Mouse (Mus musculus) stomach, embryonic 15.5 days (tissue): Measurements from ENCODE around the gene Slc8a3. TPM values are rescaled to one million over a fixed set of nuclear protein-coding genes. Genes with fewer than 3 reads are reported as not detected.

ENCODE experiments used
- ATAC-seq: fragments of 200-750 bp; cut with Nextera tagmentation; 2 replicates; pipeline ENCODE4 v1.8.0; 2017; ENCODE audit warnings: low read depth, moderate number of reproducible peaks, moderate TSS enrichment; ENCODE audit not compliant: insufficient read depth, low FRiP score
- H3K27ac ChIP-seq: fragments of 300-500 bp; sonication (generic); 2 replicates; pipeline ENCODE4 v1.5.1; 2015; ENCODE audit warnings: mild to moderate bottlenecking, inconsistent platforms
- H3K27me3 ChIP-seq: fragments of 300-500 bp; sonication (generic); replicated peaks from 2 replicates; pipeline ENCODE4 v1.6.1; 2015; ENCODE audit warnings: inconsistent platforms
- H3K36me3 ChIP-seq: fragments of 300-500 bp; sonication (generic); 2 replicates; pipeline ENCODE4 v1.6.1; 2015; ENCODE audit warnings: inconsistent platforms
- H3K4me1 ChIP-seq: fragments of 300-500 bp; sonication (generic); 2 replicates; pipeline ENCODE4 v1.6.1; 2015; ENCODE audit warnings: inconsistent platforms
- H3K4me2 ChIP-seq: fragments of 300-500 bp; sonication (generic); 2 replicates; pipeline ENCODE4 v1.6.1; 2015; ENCODE audit warnings: mild to moderate bottlenecking, inconsistent platforms
- H3K4me3 ChIP-seq: fragments of 300-500 bp; sonication (generic); replicated peaks from 2 replicates; pipeline ENCODE4 v1.5.1; 2015; ENCODE audit warnings: inconsistent platforms
- H3K9ac ChIP-seq: fragments of 300-500 bp; sonication (generic); 2 replicates; pipeline ENCODE4 v1.6.1; 2015; ENCODE audit warnings: inconsistent platforms
- H3K9me3 ChIP-seq: fragments of 300-500 bp; sonication (generic); 2 replicates; pipeline ENCODE4 v1.6.1; 2016; ENCODE audit warnings: inconsistent platforms
- WGBS: fragments of 180-500 bp; shearing (Covaris S2); methylation state at CpG from one replicate; pipeline ENCODE4 v1.1.7; 2015; 5-methylcytosine and 5-hydroxymethylcytosine counted together
- microRNA-seq: library from miRNA; unstranded; fragments of <30 nt; microRNA quantifications from one replicate; pipeline ENCODE4, GENCODE M21; 2016
- polyA plus RNA-seq: library from polyadenylated mRNA; unstranded; fragments of >200 nt; fragmentation: Nextera tagmentation; extraction: Ambion mirVana; gene quantifications from 2 replicates; pipeline ENCODE4 v1.2.1, GENCODE M21; 2015

Slc8a3 gene
- polyA plus RNA-seq, 1 experiment from 2014 or later, result 0.63 TPM

- WGBS, result 52% methylated on average over 8 of the region's 8 CpGs
- Histone ChIP-seq H3K4me3 (no peak overlapping the region), H3K9me3 (no peaks in the 10 kb centered on the region), H3K4me1 (no peaks in the 10 kb centered on the region), H3K36me3 (no peaks in the 10 kb centered on the region), H3K27ac (no peak overlapping the region), H3K9ac (no peak overlapping the region), H3K4me2 (no peak overlapping the region), H3K27me3 (no peaks in the 10 kb centered on the region)
- ATAC-seq, result no peak
These were observed 176.1 kb downstream of the Slc8a3 start for GRCm38 (mm10) chr12:81156841-81157240.

GRCm38 (mm10) chr12:81155675-81156074 lies 177.3 kb downstream of the Slc8a3 start:
- no peaks in the 10 kb centered on the region for H3K27me3 ChIP-seq
- H3K36me3 ChIP-seq, result no peaks in the 10 kb centered on the region
- H3K4me2 ChIP-seq, result no peak overlapping the region
- H3K9me3 ChIP-seq, result no peaks in the 10 kb centered on the region
- H3K4me1 ChIP-seq, result no peaks in the 10 kb centered on the region
- no peak overlapping the region for H3K4me3 ChIP-seq
- H3K27ac ChIP-seq, result no peak overlapping the region
- ATAC-seq, result no peak
- 72% methylated on average over 6 of the region's 6 CpGs for WGBS
- no peak overlapping the region for H3K9ac ChIP-seq

GRCm38 (mm10) chr12:81152082-81152481 lies 180.9 kb downstream of the Slc8a3 start:
- Histone ChIP-seq H3K9me3 (no peaks in the 10 kb centered on the region), H3K9ac (no peak overlapping the region), H3K4me2 (no peak overlapping the region), H3K36me3 (no peaks in the 10 kb centered on the region), H3K4me1 (no peaks in the 10 kb centered on the region), H3K4me3 (no peak overlapping the region), H3K27ac (no peak overlapping the region), H3K27me3 (no peaks in the 10 kb centered on the region)
- WGBS, result 43% methylated on average over 2 of the region's 2 CpGs
- ATAC-seq, result no peak

GRCm38 (mm10) chr12:81150917-81151316 lies 182.1 kb downstream of the Slc8a3 start:
- Histone ChIP-seq H3K36me3 (no peaks in the 10 kb centered on the region), H3K9ac (no peak overlapping the region), H3K27me3 (no peaks in the 10 kb centered on the region), H3K4me2 (no peak overlapping the region), H3K4me1 (no peaks in the 10 kb centered on the region), H3K9me3 (no peaks in the 10 kb centered on the region), H3K4me3 (no peak overlapping the region), H3K27ac (no peak overlapping the region)
- WGBS, result 83% methylated on average over 5 of the region's 5 CpGs
- no peak for ATAC-seq

- H3K36me3 ChIP-seq, result no peaks in the 10 kb centered on the region
- no peak overlapping the region for H3K27ac ChIP-seq
- H3K27me3 ChIP-seq, result no peaks in the 10 kb centered on the region
- no peak overlapping the region for H3K4me2 ChIP-seq
- no peaks in the 10 kb centered on the region for H3K4me1 ChIP-seq
- no peak for ATAC-seq
- no peaks in the 10 kb centered on the region for H3K9me3 ChIP-seq
- WGBS, result 95% methylated on average over 6 of the region's 6 CpGs
- H3K4me3 ChIP-seq, result no peak overlapping the region
- H3K9ac ChIP-seq, result no peak overlapping the region
These were observed 185.0 kb downstream of the Slc8a3 start for GRCm38 (mm10) chr12:81147956-81148355.

Small RNA genes within 50 kb of the gene (microRNA-seq; reads per million reads assigned to microRNA genes)
- 1.2 reads per million for gene Mir3067

Other genes with a start within 250 kb of the Slc8a3 start
- 0.09 and 0.27 TPM in 2 replicates for gene Gm4787, start 46.3 kb upstream of the Slc8a3 start, polyA plus RNA-seq
- gene Adam4, start 88.8 kb upstream of the Slc8a3 start, polyA plus RNA-seq, result 0.65 and 0.67 TPM in 2 replicates
- gene Cox16, start 151.9 kb upstream of the Slc8a3 start, polyA plus RNA-seq, result 150 and 155 TPM in 2 replicates
- gene Gm20498, start 199.7 kb upstream of the Slc8a3 start, polyA plus RNA-seq, result 25.9 and 26.3 TPM in 2 replicates
- 40.3 and 43.6 TPM in 2 replicates for gene Synj2bp, start 199.7 kb upstream of the Slc8a3 start, polyA plus RNA-seq
- gene Adam21, start 235.3 kb upstream of the Slc8a3 start, polyA plus RNA-seq, result 0.19 and 0.28 TPM in 2 replicates